Mouse (Mus musculus): ENCODE data around the gene Chd5.
A peak's percentile ranks its signal among the peaks of the same experiment; 100 is the strongest.

DNA sequence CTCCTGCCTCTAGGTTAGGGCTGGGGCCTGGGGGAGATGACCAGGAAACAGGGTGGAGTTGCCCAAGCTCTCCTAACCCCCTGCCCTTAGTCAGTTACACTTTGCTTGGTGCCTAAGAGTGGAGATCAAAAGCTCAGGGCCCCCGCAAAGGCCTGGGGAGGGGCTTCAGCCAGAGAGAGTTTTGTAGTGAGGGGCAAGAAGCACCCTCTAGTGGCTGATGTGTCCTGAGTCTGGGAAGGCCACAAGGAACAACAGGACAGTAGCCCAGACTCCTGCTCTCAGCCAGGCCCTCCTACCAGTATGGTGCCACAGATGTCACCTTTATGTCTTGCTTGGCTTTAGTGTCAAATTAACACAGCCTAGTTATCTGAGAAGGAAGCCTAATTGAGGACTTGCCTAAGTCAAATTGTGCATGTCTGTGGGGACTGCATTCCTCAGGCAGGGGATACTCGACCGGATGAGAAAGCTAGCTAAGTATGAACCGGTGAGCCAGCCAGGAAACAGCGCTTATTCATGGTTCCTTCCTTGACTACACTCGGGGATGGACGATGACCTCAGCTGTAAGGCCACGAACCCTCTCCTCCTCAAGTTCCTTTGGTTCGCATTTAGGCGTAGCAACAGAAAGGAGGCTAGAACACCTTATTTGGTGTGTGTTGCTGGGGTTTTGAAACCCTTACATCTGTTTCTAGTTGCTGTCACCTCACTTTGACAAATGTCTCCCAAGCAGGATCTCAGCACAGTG lies 44.1 kb upstream of the Chd5 start:
- TF ChIP-seq CTCF (IDR thresholded peaks at IDR 0.05; ENCODE audit: insufficient read depth, low read length), result 0 out of 2 replicates have a peak, but pooled peaks have one; percentile 2
- no peak for TF ChIP-seq POLR2A (IDR thresholded peaks at IDR 0.05; ENCODE audit: borderline replicate concordance, extremely low read depth, low read depth, low read length)

All from lung, adult 2 months (tissue).